Mouse (Mus musculus): ENCODE measurements around the gene Atxn1.
A peak's percentile ranks its signal among the peaks of the same experiment; 100 is the strongest.

DNA sequence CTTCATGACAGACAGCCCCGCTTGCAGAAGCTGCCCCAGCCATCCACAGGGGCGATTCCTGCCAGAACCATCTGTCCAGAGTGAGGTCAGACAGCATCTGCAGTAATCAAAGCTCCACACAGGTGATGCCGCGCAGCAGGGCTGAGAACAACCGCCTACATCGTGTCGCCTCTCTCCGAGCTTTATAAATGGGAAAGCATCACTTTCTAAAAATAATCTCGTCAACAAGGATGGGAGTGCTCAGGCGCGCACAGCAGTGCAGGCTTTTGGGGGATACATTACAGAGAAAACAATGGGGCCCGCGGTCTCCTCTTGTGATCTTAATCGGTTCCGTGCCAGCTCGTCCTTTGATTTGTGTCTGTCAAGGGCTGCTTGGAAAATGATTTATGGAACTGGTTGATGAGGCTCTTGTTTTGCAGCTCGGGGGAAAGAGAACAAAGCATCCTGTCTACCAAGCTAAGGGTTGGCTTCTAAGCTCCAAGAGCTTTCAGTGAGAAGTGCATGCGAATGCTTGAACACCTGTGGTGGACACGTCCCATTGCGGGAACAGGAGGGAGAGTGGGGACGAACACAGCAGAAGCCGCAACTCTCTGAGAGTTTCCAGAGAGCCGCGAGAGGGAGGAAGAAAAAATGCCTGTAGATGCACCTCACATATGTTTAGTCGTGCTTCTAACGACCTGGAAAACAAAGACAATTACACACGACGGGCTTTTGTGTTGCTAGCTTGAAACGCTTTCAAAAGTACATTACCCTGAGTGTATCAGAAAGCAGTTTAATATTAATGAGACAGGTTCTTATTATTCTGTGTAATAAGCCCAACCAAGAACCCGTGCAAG, 44.2 kb upstream of the Atxn1 start:
- TF ChIP-seq MYOD1 (IDR thresholded peaks at IDR 0.05; ENCODE audit: control insufficient read depth in 1 of 3, insufficient read length in 2 of 3, low read depth in 2 of 3): peak in 2 of 3 experiments; percentile 51 to 56
- no peak for TF ChIP-seq USF1 (IDR thresholded peaks at IDR 0.05; ENCODE audit: low read depth)
- TF ChIP-seq POLR2AphosphoS2 (IDR thresholded peaks at IDR 0.05; ENCODE audit: insufficient read length, low read depth): no peak

All from myocyte (in vitro differentiated cells).